Mouse (Mus musculus) large intestine, adult 2 months (tissue): ENCODE data around the gene B3gat3. TPM values are rescaled to one million over a fixed set of nuclear protein-coding genes. Genes with fewer than 3 reads are reported as not detected.
"Not testable (repeated sequence)": the region's sequence is repeated elsewhere in the genome, so short reads cannot be mapped to it uniquely, and the experiment has no call there.

Experiments
- DNase-seq: peaks from one replicate; pipeline ENCODE4 v3.0.0-alpha.2; 2012; ENCODE audit warnings: low read depth, low spot score
- WGBS: fragments of 180-500 bp; shearing (Covaris S2); methylation state at CpG from one replicate; pipeline ENCODE4 v1.1.7; 2018; 5-methylcytosine and 5-hydroxymethylcytosine counted together
- polyA plus RNA-seq: library from polyadenylated mRNA; depleted of rRNA; stranded (reverse); fragments of >200 nt; gene quantifications from 2 replicates; pipeline ENCODE4 v1.2.3, GENCODE M21; 2012

Gene B3gat3
- polyA plus RNA-seq, 1 experiment, result 72.2 TPM

- WGBS, result 13% methylated on average over 21 of the region's 21 CpGs
Measured at GRCm38 (mm10) chr19:8897211-8897864, 22.8 kb upstream of the B3gat3 start.

DNA sequence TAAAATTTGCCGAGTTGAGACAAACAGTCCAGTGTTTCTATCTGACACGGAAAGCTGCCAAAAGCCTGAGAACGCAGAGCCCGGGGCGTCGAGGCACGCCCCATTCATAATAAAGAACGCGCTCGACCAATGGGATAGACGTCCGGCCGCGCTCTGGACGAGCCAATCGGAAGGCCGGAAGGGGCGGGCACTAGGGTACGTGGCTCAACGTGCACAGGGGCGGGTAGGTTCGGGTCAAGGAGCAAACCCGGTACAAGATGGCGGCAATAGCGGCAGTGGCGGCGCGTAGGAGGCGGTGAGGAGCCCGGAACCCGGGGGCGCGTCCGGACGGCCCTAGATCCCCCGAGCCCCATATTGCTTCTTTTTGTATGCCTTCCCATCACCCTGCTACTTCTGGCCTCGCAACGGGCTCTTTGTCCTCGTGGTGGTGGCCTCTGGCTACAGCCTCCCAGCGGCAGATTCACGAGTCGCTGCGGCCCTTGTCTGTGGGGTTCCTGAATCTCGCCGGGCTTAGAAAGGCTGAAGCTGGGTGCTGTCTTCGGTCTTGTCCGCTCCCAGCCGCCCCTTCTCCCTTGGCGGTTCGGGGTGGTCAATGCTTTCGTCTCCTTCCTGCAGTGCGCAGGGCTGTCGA is 22.2 kb upstream of the B3gat3 start, which contains the start of gene Ganab:
Gene Ganab (plus strand): TSS at position 207 of the 631 bp plus-strand sequence.
- peak; percentile 88 for DNase-seq
- WGBS, result under 1% methylated on average over 53 of the region's 53 CpGs

More at GRCm38 (mm10) chr19:8897211-8897864, 22.8 kb upstream of the B3gat3 start:
- DNase-seq, result not testable (repeated sequence)

DNA sequence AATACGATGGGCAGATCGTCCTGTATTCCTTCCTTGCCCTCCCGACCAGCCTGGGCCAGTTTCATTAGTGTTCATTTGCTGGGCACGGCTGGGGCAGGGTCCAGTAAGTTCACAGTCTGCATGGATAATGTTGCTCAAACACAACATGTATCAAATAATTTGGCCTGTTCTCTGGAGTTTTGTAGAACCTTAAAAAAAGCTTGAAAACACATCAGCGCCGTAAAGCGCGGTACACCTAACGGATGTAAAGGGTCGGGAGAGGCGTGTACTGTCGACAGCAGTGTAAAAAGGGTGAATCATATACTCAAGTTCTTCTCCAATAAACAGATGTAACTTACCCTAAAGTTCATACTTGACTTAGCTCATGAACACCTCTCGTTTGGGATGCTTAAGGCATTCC is 21.6 kb upstream of the B3gat3 start:
- DNase-seq, result no peak
- 1% methylated on average over 13 of the region's 13 CpGs for WGBS

DNA sequence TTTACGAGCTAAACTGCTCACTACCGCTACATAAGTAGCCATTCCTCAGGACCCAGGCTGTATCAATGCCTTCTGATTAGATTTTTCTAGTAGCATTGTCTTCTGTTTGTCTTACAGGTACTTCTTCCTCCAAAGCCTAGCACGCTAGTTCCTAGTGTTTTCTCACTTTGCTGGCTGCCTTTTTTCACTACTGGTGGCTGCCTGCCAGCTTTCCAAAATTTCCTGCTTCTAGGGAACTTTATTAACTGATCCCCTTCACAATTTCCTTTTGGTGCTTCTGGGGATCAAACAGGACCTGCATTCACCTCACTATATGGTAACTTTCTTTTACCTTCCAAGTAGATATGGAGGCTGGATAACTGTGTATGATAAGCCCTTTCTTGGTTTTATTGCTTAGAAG is 21.1 kb upstream of the B3gat3 start:
- DNase-seq, result no peak
- 10% methylated on average over 3 of the region's 3 CpGs for WGBS

GRCm38 (mm10) chr19:8903412-8903811 is 16.8 kb upstream of the B3gat3 start:
- DNase-seq, result no peak
- WGBS, result 92% methylated on average over 5 of the region's 5 CpGs

DNA sequence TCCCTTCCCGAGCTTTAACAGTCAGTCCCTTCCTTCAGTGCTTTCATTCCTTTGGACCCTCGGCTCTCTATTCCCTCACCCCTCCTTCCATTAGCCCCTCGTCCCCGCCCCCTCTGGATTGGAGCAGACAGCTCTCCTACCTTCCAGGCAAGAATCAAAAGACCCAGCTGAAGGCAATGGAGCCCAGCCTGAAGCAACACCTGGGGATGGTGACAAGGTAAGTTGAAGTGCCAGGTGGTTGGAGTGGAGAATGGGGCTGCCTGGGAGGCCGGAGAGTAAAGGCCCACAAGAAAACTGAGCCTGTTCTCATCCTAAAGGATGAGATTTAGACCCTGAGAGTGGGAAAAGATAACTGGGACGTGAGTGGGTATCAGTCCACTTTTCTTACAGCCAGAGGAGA is 11.6 kb upstream of the B3gat3 start:
- DNase-seq, result no peak
- WGBS, result 87% methylated on average over 6 of the region's 6 CpGs

GRCm38 (mm10) chr19:8911810-8912209 is 8.4 kb upstream of the B3gat3 start:
- 94% methylated on average over 5 of the region's 5 CpGs for WGBS
- DNase-seq, result no peak

- WGBS, result 96% methylated on average over 3 of the region's 3 CpGs
Measured at GRCm38 (mm10) chr19:8914212-8914611, 6.0 kb upstream of the B3gat3 start.

DNA sequence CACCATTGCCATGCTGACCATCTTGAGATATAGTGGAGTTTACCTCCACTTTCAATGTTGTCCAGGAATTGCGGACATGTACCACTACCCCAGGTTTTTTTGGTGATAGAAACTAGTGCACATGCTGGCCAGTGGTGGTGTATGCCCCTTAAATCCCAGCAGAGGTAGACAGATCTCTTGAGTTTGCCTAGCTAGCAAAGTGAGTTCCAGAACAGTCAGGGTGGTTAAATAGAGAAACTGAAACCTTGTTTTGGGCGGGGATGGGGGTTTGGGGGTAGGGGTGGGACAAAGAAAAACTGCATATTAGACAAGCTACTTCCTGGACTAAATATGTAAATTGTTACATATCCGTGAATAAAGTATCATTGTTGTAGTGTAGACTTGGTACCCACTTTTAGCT is 1.2 kb upstream of the B3gat3 start:
- no peak for DNase-seq
- 84% methylated on average over 3 of the region's 3 CpGs for WGBS

More at GRCm38 (mm10) chr19:8914212-8914611, 6.0 kb upstream of the B3gat3 start:
- no peak for DNase-seq

DNA sequence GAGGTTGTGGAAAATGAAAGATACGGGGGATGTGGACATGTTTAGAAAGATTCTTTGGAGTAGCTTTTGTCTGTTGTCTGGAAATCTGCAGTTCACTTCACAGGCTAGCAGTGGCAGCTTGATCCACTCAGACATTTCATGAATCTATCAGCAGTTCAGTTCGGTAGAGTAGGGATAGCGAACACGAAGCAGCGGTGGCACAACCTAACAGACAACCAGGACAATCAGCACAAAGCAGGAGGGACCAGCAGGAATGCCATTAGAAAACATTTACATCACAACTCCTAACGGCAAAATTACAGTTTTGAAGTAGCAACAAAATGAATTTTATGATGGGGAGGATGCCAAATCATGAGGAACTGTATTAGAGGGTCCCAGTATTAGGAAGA is 496 bp upstream of the B3gat3 start:
- DNase-seq, result no peak
- WGBS, result 67% methylated on average over 6 of the region's 6 CpGs

DNA sequence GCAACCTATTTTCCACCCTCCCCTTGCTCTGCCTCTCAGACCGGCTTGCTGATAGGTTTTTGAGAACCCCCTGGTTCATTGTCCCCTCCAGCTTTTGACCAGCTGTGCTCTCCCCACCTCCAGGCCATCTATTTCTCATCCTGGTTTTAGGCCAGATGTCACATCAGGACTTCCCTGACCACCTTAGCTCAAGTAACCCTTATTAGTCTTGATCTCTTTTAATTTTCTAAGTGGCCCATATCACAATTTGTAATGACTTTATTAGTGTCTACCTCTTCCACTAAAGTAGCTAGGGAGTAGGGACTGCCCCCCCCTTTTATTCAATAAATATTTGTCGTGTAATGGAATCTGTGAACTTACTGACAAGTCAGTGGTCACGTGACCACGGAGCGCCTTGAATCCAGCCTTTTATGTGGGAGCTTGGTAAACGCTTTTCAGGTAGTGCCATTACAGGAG is 690 bp downstream of the B3gat3 start:
- no peak for DNase-seq
- WGBS, result under 1% methylated on average over 6 of the region's 6 CpGs

- no peak for DNase-seq
- WGBS, result 60% methylated on average over 9 of the region's 9 CpGs
Measured at GRCm38 (mm10) chr19:8921741-8922140, 1.6 kb downstream of the B3gat3 start.

GRCm38 (mm10) chr19:8926766-8927165 is 6.6 kb downstream of the B3gat3 start:
- DNase-seq, result no peak
- WGBS, result 83% methylated on average over 2 of the region's 2 CpGs

DNA sequence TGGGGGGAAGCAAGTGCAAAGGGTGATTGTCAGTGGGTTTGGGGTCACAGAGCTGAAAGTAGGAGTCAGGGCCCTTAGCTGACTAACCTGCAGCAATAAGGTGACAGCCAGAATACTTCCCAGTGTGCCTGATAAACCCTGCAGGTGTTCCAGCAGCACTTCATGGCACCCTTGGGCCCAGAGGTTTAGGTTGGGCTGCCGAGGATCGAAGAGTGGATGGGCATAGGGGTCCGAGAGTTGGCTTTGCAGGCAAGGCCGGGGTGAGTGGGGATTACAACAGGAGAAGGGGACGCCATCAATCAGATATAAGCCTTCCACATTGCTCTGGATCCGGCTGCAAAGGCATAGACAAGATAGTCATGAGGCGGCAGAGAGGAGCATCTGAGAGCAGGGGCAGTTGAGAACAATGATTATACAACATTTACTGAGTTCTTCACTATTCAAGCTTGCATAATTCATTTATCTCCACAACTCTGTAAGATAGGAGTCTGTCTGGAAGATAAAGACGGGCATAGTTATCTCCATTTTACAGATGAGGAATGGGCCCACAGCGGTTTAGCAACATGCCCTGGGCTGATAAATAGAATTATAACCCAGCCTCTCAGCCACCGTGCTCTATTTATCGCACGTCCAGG is 7.8 kb downstream of the B3gat3 start:
- DNase-seq, result no peak
- 92% methylated on average over 12 of the region's 12 CpGs for WGBS

GRCm38 (mm10) chr19:8928689-8929223 is 8.6 kb downstream of the B3gat3 start:
- whole genome bisulfite sequencing, result 21% methylated on average over 16 of the region's 16 CpGs
- DNase-seq, result no peak

GRCm38 (mm10) chr19:8929224-8930088 is 9.3 kb downstream of the B3gat3 start, which contains the start of the genes Rom1 and Eml3:
TSS of gene Rom1 (minus strand) at chr19:8929356.
TSS of gene Eml3 (plus strand) at chr19:8929552.
- under 1% methylated on average over 71 of the region's 74 CpGs for WGBS
- peak; percentile 73 for DNase-seq

DNA sequence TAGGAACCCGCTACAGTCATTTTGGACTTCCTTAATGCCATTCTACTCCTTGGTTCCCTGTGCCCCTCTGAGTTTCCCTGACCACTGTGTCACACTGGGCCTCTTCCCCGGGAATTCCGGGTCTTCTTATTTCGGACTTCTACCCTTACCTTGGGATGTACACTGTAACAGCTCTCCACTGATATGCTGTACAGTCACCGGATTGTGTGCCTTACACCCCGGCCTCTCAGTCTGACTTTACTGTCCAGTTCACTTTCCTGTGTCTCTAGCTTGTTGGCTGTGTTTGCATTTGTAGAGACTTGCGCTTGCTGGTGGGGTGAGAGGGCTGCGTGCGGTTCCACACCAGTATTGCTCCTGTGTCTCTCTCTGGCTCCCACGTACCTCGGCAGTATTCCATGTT is 9.9 kb downstream of the B3gat3 start:
- DNase-seq, result no peak
- WGBS, result 3% methylated on average over 11 of the region's 11 CpGs

GRCm38 (mm10) chr19:8930771-8931170 is 10.6 kb downstream of the B3gat3 start:
- WGBS, result 81% methylated on average over 7 of the region's 7 CpGs
- DNase-seq, result no peak

GRCm38 (mm10) chr19:8936736-8937135 is 16.6 kb downstream of the B3gat3 start:
- WGBS, result 70% methylated on average over 2 of the region's 2 CpGs
- DNase-seq, result no peak
